ENCODE assay signal across 8 mouse cellular contexts in the genomic region with DNA sequence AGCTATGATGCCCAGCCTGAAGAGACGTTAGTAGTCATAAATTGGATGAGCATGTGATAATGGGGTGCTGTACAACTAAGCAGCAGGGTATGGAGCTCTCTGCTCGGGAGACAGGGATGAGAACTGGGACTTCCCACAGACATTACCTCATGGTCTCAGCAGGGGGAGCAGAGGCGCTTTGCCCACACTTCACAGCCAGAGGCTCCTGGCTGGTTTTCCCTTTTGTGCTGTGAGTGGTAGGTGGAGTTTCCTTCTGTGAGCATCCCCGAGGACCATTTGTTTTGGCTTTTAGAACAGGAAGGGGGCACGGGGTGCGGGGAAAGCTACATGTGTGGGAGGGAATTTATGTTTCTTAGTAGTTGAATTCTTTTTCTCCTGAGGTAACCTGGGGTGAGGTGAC.
DNase-seq lines count a peak whose midpoint lies in the region; ATAC-seq lines count a peak whose summit lies in the region.

No protein-coding gene starts in this region.

- no peaks in the 10 kb centered on the region for H3K27me3 ChIP-seq in hindbrain, embryonic 12.5 days

- peak; percentile 94 for DNase-seq in NIH3T3 (ENCODE audit: low read depth)
- DNase-seq in cerebellum, postnatal 10 days = peak; percentile 34 to 52
- DNase-seq in frontal cortex, postnatal 36 days (ENCODE audit: low spot score in 2 of 2) = peak; percentile 55 to 67
- peak; percentile 41 to 60 for DNase-seq in layer of hippocampus, postnatal 14 days (ENCODE audit: low spot score in 2 of 2)
- peak; percentile 89 for DNase-seq in lung, postnatal 10 days
- DNase-seq in right cerebral cortex, postnatal 25 days = peak; percentile 57
- no peak for DNase-seq in thymus, postnatal 10 days (ENCODE audit: low spot score in 2 of 2)

- WGBS in hindbrain, embryonic 12.5 days = 2% methylated on average over 6 of the region's 6 CpGs

- H3K4me2 ChIP-seq in hindbrain, embryonic 12.5 days (replicated peaks) = peak overlapping the region; percentile 52

- no peaks in the 10 kb centered on the region for H3K36me3 ChIP-seq in hindbrain, embryonic 12.5 days

- peak; percentile 64 for ATAC-seq in hindbrain, embryonic 12.5 days (ENCODE audit: low FRiP score)

- H3K4me1 ChIP-seq in hindbrain, embryonic 12.5 days = peaks cover 15% of the 10 kb centered on the region

- no peaks in the 10 kb centered on the region for H3K9me3 ChIP-seq in hindbrain, embryonic 12.5 days (replicated peaks)

- no peak overlapping the region for H3K9ac ChIP-seq in hindbrain, embryonic 12.5 days

- no peak overlapping the region for H3K27ac ChIP-seq in hindbrain, embryonic 12.5 days

- H3K4me3 ChIP-seq in hindbrain, embryonic 12.5 days = 0 out of 2 replicates have a peak overlapping the region, but pooled peaks have one; percentile 21

Comparison
In these comparisons a context has a peak if more than half of its experiments do, and no peak if none do; other contexts are left out.
1. DNase-seq: peak in NIH3T3 (single experiment), cerebellum, postnatal 10 days (2 of 2), frontal cortex, postnatal 36 days (2 of 2), layer of hippocampus, postnatal 14 days (2 of 2), lung, postnatal 10 days (single experiment) and right cerebral cortex, postnatal 25 days (single experiment); none in thymus, postnatal 10 days (0 of 2).